Mouse (Mus musculus) limb, embryonic 15.5 days (tissue): ENCODE data around the gene Tyro3. TPM values are rescaled to one million over a fixed set of nuclear protein-coding genes. Genes with fewer than 3 reads are reported as not detected.
A peak's percentile ranks its signal among the peaks of the same experiment; 100 is the strongest.

ENCODE experiments used
- ATAC-seq: fragments of 200-750 bp; cut with Nextera tagmentation; 2 replicates; pipeline ENCODE4 v1.8.0; 2017; ENCODE audit warnings: low read depth, moderate TSS enrichment; ENCODE audit not compliant: insufficient number of reproducible peaks, low FRiP score, low TSS enrichment
- H3K27ac ChIP-seq: fragments of 300-500 bp; sonication (generic); 2 replicates; pipeline ENCODE4 v1.5.1; 2015; ENCODE audit warnings: moderate library complexity, mild to moderate bottlenecking, inconsistent platforms
- H3K27me3 ChIP-seq: fragments of 300-500 bp; sonication (generic); 2 replicates; pipeline ENCODE4 v1.6.1; 2015; ENCODE audit warnings: inconsistent platforms
- H3K36me3 ChIP-seq: fragments of 300-500 bp; sonication (generic); 2 replicates; pipeline ENCODE4 v1.6.1; 2015; ENCODE audit warnings: inconsistent platforms
- H3K4me1 ChIP-seq: fragments of 300-500 bp; sonication (generic); 2 replicates; pipeline ENCODE4 v1.6.1; 2015; ENCODE audit warnings: inconsistent platforms
- H3K4me2 ChIP-seq: fragments of 300-500 bp; sonication (generic); 2 replicates; pipeline ENCODE4 v1.6.1; 2015; ENCODE audit warnings: mild to moderate bottlenecking, inconsistent platforms
- H3K4me3 ChIP-seq: fragments of 300-500 bp; sonication (generic); 2 replicates; pipeline ENCODE4 v1.5.1; 2015; ENCODE audit warnings: mild to moderate bottlenecking, inconsistent platforms
- H3K9ac ChIP-seq: fragments of 300-500 bp; sonication (generic); 2 replicates; pipeline ENCODE4 v1.6.1; 2015; ENCODE audit warnings: inconsistent platforms
- H3K9me3 ChIP-seq: fragments of 300-500 bp; sonication (generic); 2 replicates; pipeline ENCODE4 v1.6.1; 2016; ENCODE audit warnings: inconsistent platforms
- WGBS: fragments of 180-500 bp; shearing (Covaris S2); methylation state at CpG from one replicate; pipeline ENCODE4 v1.1.7; 2015; 5-methylcytosine and 5-hydroxymethylcytosine counted together
- polyA plus RNA-seq: library from polyadenylated mRNA; unstranded; fragments of >200 nt; fragmentation: Nextera tagmentation; extraction: Ambion mirVana; gene quantifications from 2 replicates; pipeline ENCODE4 v1.2.1, GENCODE M21; 2015

Gene Tyro3
- 28.7 and 32.6 TPM in 2 replicates for polyA plus RNA-seq

DNA sequence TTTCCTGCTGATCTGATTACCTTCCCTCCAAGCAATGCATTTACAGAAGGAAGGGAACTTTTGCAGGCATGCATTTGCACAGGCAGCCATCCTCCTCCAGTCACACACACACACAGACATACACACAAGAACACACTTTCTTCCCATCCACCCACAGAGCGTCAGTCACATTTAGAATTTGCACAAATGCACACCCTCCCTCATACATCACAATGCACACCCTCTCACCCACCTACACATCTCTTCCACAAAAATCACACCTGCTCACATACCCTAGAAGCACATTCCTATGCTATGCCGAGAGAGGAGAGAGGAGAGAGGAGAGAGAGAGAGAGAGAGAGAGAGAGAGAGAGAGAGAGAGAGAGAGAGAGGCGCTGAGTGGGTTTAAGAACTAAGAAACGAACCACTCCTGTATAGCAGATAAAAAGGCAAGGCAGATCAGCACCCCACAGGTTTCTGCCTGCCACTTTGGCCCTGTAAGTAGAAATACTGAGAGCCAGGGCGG lies at the start of gene Tyro3:
Gene Tyro3, plus strand, starts transcription at position 455 of the 505 bp plus-strand sequence.
- WGBS, result 54% methylated on average over 5 of the region's 5 CpGs
- 0 out of 2 replicates have a peak within 1 kb of the TSS, but pooled peaks have one; percentile 3 for H3K4me3 ChIP-seq
- H3K27ac ChIP-seq, result no peak within 1 kb of the TSS
- peaks cover 14% of the 10 kb centered on the region for H3K27me3 ChIP-seq
- no peak within 1 kb of the TSS for H3K9ac ChIP-seq
- no peaks in the 10 kb centered on the region for H3K9me3 ChIP-seq
- peaks cover 30% of the 10 kb centered on the region for H3K4me1 ChIP-seq
- no peak for ATAC-seq
- no peaks in the 10 kb centered on the region for H3K36me3 ChIP-seq
- H3K4me2 ChIP-seq, result no peak within 1 kb of the TSS; the same call in 1 of the 2 replicates

DNA sequence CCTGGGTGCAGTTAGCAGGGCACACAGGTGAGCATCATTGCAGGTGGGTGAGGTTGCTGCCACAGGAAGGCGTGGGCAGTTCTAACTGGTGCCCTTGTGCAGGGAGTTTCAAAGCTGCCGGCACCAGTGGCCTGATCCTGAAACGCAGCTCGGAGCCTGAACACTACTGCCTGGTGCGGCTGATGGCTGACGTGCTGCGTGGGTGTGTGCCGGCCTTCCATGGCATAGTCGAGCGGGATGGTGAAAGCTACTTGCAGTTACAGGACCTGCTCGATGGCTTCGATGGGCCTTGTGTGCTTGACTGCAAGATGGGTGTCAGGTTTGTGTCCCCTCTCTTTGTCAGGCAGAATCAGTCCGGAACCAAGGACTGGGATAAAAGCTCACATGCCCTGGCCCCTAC lies 48.3 kb upstream of the Tyro3 start:
- no peak overlapping the region for H3K4me2 ChIP-seq
- no peak overlapping the region for H3K9ac ChIP-seq
- no peak overlapping the region for H3K4me3 ChIP-seq
- H3K9me3 ChIP-seq, result no peaks in the 10 kb centered on the region
- no peak for ATAC-seq
- H3K36me3 ChIP-seq, result no peaks in the 10 kb centered on the region
- WGBS, result 69% methylated on average over 13 of the region's 13 CpGs
- H3K27ac ChIP-seq, result no peak overlapping the region
- peaks cover 7% of the 10 kb centered on the region for H3K4me1 ChIP-seq
- H3K27me3 ChIP-seq, result peaks cover 74% of the 10 kb centered on the region

DNA sequence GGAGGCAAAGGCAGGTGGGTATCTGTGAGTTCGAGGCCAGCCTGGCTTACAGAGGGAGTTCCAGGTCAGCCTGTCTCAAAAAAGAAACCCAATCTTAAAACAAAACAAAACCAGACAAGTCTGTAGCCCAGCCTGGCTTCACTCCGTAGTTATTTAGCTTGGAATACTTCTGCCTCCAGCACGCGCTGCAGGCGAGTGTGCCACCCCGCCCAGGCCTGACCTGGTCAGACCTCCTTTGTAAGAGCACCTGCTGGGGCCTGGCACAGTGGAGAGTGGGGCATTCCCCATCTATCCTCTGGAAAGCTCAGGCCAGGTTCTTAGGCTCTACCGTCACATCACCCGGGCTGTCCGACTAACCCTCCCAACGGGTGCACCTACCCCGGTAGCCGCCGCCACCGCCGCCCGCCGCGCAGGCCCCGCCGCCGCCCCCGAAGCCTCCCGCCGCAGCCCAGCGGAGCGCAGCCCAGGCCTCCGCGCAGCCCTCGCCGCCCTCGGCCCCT lies 39.9 kb upstream of the Tyro3 start:
- ATAC-seq, result no peak

DNA sequence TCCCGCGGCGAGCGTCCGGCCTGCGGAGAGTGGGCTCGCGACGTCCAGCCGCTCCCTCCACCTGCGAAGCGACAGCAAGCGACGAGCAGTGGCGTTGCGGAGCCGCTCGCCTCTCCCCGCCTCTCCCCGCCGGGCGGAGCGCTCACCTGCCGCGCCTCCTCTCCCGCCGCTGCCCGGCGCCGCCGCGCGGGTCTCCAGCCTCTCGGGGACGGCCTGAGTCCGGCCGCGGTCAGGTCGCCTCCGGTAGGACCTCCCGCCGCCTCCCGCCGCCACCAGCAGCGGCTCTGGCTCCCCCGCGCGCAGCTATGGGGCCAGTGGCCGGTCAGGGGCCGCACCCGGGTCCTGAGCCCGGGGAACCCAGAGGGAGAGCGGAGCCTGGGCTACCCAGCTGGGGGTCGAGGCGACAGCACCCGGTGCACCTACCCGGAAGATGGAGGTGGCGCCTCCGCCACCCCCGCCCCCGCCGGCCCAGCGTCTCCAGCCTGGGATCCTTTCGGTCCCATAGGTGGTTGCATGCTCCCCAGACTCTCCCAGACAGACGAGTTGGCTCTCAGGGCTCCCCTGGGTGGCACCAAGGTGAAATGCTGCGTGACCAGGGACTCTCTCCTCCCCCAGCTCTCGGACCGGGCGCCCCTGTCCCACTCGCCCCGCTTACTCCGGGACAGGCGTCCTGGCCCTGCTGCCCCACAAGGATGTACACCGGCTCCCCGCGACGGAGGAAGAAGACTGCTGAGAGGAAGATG lies 39.3 kb upstream of the Tyro3 start:
- Histone ChIP-seq H3K27ac (no peak overlapping the region), H3K4me3 (peak overlapping the region; percentile 55), H3K9me3 (no peaks in the 10 kb centered on the region), H3K4me1 (peaks cover 17% of the 10 kb centered on the region), H3K27me3 (peaks cover 70% of the 10 kb centered on the region), H3K4me2 (peak overlapping the region; percentile 100), H3K36me3 (no peaks in the 10 kb centered on the region), H3K9ac (peak overlapping the region; percentile 14)
- WGBS, result under 1% methylated on average over 68 of the region's 77 CpGs
- no peak for ATAC-seq

More for the DNA sequence above, 39.9 kb upstream of the Tyro3 start:
- 4% methylated on average over 31 of the region's 31 CpGs for WGBS
- Histone ChIP-seq H3K27ac (no peak overlapping the region), H3K36me3 (no peaks in the 10 kb centered on the region), H3K4me1 (peaks cover 17% of the 10 kb centered on the region), H3K4me3 (peak overlapping the region; percentile 55), H3K4me2 (peak overlapping the region; percentile 100), H3K27me3 (peaks cover 76% of the 10 kb centered on the region), H3K9ac (peak overlapping the region; percentile 14; the same call in 1 of the 2 replicates), H3K9me3 (no peaks in the 10 kb centered on the region)

DNA sequence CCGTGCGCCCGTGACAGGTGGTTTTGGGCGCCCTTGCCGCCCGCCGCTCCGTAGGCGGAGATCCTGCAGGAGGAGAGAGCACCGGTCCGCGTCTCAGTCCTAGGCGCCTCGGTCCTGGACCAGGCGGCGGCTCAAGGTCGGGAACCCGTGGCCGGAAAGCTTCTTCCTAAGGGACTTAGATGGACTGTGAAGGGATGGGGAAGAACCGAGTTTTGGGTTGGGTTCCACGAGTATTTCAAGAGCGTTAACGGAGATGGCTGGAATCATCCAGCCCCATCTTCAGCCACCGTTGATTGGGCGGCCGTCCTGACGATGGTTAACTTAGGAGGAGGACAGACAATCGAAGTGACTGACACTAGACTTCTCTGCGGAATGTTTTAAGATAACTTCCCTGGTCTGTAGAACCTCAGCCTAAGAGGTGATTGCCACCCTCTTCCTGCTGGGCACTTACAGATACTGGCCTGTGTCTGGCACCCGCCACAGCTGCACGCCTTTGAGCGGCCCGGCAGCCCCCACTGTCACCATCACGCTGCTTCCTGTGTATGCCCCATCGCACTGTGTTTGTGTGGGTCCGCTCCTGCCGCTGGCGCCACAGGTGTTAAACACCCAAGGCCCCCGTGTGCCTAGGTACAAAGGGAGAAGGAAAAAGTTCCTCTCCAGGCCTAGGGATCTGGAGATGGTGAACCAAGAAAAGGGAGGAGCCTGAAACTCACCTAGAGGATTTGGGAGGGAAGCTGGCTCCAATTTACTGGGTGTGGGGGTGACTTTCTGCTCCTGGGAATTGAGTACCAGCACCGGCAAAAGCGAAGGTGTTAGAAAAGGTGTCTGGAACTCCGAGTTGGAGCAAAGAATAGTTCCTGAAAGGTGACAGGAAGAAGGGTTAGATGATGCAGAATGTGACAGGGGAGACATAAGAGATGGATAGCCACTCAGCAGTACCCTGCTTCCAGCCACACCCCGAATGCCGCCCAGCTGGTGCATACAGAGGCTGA lies 38.4 kb upstream of the Tyro3 start:
- Histone ChIP-seq H3K27ac (no peak overlapping the region), H3K4me2 (peak overlapping the region; percentile 100), H3K4me3 (peak overlapping the region; percentile 55), H3K27me3 (peaks cover 66% of the 10 kb centered on the region), H3K36me3 (peaks cover 6% of the 10 kb centered on the region), H3K9me3 (no peaks in the 10 kb centered on the region), H3K9ac (no peak overlapping the region), H3K4me1 (peaks cover 17% of the 10 kb centered on the region)
- no peak for ATAC-seq
- WGBS, result 5% methylated on average over 44 of the region's 44 CpGs

DNA sequence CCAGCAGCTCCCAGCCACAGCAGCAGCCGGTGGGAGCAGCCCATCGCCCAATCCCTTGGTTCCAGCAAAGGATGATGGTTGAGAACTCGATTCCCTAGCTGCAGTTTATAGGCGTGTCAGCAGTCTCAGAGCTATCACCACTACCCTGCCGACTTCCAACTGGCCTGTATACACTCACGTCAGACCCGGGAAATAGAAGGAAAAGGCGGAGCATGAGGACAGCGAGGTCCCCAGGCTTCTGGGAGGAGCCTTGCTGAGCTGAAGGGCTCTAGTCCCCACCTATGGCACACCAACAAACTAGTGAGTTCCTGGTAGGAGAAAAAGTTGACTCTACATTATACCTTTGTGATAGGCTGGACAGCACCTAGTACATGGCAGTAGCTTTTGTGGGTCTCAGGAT lies 37.3 kb upstream of the Tyro3 start, which contains the start of gene Ltk:
Gene Ltk, minus strand, starts transcription at position 181 of the 400 bp plus-strand sequence.
- H3K27me3 ChIP-seq, result peaks cover 60% of the 10 kb centered on the region
- no peak within 1 kb of the TSS for H3K27ac ChIP-seq
- peaks cover 17% of the 10 kb centered on the region for H3K4me1 ChIP-seq
- peaks cover 17% of the 10 kb centered on the region for H3K36me3 ChIP-seq
- H3K4me3 ChIP-seq, result peak within 1 kb of the TSS; percentile 55; the same call in 1 of the 2 replicates
- WGBS, result 7% methylated on average over 9 of the region's 9 CpGs
- no peak for ATAC-seq
- H3K4me2 ChIP-seq, result no peak within 1 kb of the TSS
- H3K9ac ChIP-seq, result no peak within 1 kb of the TSS
- no peaks in the 10 kb centered on the region for H3K9me3 ChIP-seq

DNA sequence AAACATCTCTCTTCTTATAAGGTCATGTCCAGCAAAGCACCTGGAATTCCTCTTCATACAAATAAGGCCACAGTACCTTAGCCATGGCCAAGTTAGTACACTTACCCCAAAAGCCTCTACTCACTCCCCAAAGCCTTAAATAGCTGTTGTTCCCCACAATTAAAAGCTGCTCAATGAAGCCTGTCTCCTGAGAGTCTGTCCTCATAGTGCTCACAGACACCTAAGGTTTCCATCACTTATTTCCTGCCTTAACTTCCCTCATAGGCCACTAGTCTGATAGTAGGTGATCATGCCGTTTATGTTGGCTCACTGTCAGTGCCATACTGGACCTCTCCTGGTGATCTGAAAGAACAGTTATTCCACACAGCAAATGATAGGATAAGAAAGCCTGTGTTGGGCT lies 35.3 kb upstream of the Tyro3 start:
- WGBS, result 71% methylated on average over 1 of the region's 1 CpGs
- H3K9ac ChIP-seq, result no peak overlapping the region
- H3K4me3 ChIP-seq, result no peak overlapping the region
- H3K4me2 ChIP-seq, result no peak overlapping the region
- H3K9me3 ChIP-seq, result no peaks in the 10 kb centered on the region
- H3K4me1 ChIP-seq, result peaks cover 16% of the 10 kb centered on the region
- ATAC-seq, result no peak
- peaks cover 43% of the 10 kb centered on the region for H3K27me3 ChIP-seq
- peaks cover 28% of the 10 kb centered on the region for H3K36me3 ChIP-seq
- H3K27ac ChIP-seq, result no peak overlapping the region

DNA sequence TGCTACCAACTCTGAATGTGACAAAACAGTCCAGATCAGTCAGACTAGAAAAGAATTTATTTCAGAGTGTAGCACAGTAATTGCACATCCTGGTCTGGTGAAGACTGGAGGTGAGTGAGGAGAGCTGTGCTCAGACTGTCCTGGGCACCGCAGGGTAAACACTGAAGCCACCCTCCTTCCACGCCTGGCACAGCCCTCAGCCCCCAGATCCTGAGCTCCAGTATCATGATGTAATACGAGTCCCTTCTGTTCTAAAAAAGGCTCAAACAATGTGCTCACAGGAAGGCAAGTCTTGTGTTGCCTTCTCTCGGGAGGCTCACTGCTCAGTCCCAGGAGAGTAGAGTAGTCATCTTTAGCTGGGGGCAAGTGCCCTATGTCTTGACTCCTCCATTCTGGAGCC lies 33.6 kb upstream of the Tyro3 start:
- Histone ChIP-seq H3K9ac (no peak overlapping the region), H3K9me3 (no peaks in the 10 kb centered on the region), H3K4me1 (no peaks in the 10 kb centered on the region), H3K36me3 (peaks cover 40% of the 10 kb centered on the region), H3K4me3 (no peak overlapping the region), H3K27me3 (peaks cover 27% of the 10 kb centered on the region), H3K27ac (no peak overlapping the region), H3K4me2 (no peak overlapping the region)
- ATAC-seq, result no peak
- 70% methylated on average over 4 of the region's 4 CpGs for WGBS

DNA sequence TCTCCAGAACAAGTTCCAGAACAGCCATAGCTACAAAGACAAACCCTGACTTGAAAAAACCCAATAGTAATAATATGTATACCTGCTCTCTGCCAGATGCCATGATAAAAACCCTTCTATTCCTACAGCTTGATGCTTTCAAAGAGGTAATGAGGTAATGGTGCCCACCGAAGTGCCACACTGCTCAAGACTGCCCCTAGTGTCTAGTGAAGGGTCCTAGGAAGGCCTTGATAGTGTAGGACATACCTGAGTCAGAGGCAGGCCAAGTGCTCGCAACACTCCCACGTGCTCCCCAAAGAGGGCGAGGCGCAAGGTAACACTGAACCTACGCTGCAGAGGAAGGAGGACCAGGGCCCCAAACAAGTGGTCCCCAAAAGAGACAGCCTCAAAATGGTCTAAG lies 30.3 kb upstream of the Tyro3 start:
- no peak overlapping the region for H3K27ac ChIP-seq
- no peaks in the 10 kb centered on the region for H3K9me3 ChIP-seq
- no peak overlapping the region for H3K4me3 ChIP-seq
- H3K4me1 ChIP-seq, result no peaks in the 10 kb centered on the region
- WGBS, result 91% methylated on average over 6 of the region's 6 CpGs
- H3K4me2 ChIP-seq, result no peak overlapping the region
- no peaks in the 10 kb centered on the region for H3K27me3 ChIP-seq
- no peak for ATAC-seq
- no peak overlapping the region for H3K9ac ChIP-seq
- peaks cover 73% of the 10 kb centered on the region for H3K36me3 ChIP-seq

DNA sequence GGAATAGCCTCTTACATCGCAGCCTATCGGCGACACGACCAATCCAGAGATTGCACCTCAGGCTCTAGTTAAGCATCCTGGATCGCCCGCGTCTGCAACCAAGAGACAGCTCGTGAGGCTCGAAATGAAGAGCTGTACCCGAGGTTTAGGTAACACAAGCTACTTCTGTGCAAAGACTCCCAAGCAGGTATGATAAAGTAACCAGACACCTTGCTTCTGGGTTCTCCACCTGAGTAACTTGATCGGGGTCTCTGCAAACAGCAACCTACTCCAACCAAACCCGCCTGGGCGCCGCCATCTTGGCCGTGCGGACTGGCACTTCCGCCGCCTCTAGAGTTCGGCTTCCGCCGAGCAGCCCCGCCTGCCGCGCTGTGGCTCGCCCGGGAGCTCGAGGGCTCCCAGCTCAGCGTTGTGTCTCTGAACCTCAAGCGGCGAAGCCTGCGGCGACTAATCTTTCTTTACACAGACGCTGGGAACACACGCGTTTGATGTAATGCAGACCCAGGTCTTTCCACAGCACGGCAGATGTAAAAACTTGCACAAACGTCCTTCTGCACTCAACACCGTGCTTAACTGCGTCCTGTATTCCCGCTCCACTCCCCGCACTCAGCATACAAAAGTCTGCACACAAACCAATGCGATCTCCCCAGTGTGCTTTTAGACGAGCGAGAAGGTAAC lies 10.2 kb upstream of the Tyro3 start, which contains the start of gene Rpap1:
Gene Rpap1, minus strand, starts transcription at position 332 of the 678 bp plus-strand sequence.
- peak within 1 kb of the TSS; percentile 75 for H3K4me2 ChIP-seq

DNA sequence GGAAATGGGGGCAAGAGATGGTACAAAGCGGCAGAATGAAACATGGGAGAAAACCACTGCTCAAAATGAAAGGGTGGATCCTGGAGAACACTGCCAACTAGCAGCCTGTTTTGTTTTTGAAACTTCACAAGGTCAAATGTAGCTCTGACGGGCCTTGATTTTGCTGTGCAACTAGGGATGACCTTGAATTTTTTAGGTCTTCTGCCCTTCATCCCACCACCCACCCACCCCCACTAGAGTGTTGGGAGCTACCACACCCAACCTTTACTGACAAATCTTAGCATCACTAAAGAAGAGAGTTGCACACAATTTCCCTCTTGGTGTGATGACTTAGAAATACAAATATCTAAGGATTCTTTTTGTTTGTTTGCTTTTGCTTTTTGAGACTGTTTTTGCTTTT lies 7.5 kb upstream of the Tyro3 start:
- peaks cover 5% of the 10 kb centered on the region; the same call in 1 of the 2 replicates for H3K36me3 ChIP-seq
- H3K27ac ChIP-seq, result no peak overlapping the region
- H3K9ac ChIP-seq, result no peak overlapping the region
- H3K27me3 ChIP-seq, result no peaks in the 10 kb centered on the region
- ATAC-seq, result no peak
- 74% methylated on average over 2 of the region's 2 CpGs for WGBS
- no peaks in the 10 kb centered on the region for H3K9me3 ChIP-seq
- no peak overlapping the region for H3K4me3 ChIP-seq
- peaks cover 6% of the 10 kb centered on the region; the same call in 1 of the 2 replicates for H3K4me1 ChIP-seq
- no peak overlapping the region for H3K4me2 ChIP-seq

More for the DNA sequence above, 10.2 kb upstream of the Tyro3 start, which contains the start of gene Rpap1:
- ATAC-seq, result peak; percentile 91
- Histone ChIP-seq H3K36me3 (peaks cover 19% of the 10 kb centered on the region), H3K9me3 (no peaks in the 10 kb centered on the region), H3K27me3 (no peaks in the 10 kb centered on the region), H3K4me3 (peak within 1 kb of the TSS; percentile 67), H3K9ac (peak within 1 kb of the TSS; percentile 51), H3K4me1 (peaks cover 6% of the 10 kb centered on the region; the same call in 1 of the 2 replicates), H3K27ac (peak within 1 kb of the TSS; percentile 89)
- WGBS, result under 1% methylated on average over 44 of the region's 44 CpGs
